Mouse (Mus musculus) left cerebral cortex, adult 11 months (tissue): ENCODE data around the gene Nlgn1.

Experiments used
- DNase-seq: peaks from one replicate; pipeline ENCODE4 v3.0.0; 2022; ENCODE audit warnings: low spot score

Nlgn1 gene

GRCm38 (mm10) chr3:26201410-26201809, 130.8 kb downstream of the Nlgn1 start:
- no peak for DNase-seq

GRCm38 (mm10) chr3:26194970-26195369, 137.3 kb downstream of the Nlgn1 start:
- no peak for DNase-seq

- no peak for DNase-seq
These were observed 151.2 kb downstream of the Nlgn1 start for GRCm38 (mm10) chr3:26181013-26181412.

- DNase-seq = no peak
These were observed 156.9 kb downstream of the Nlgn1 start for GRCm38 (mm10) chr3:26175371-26175770.

DNA sequence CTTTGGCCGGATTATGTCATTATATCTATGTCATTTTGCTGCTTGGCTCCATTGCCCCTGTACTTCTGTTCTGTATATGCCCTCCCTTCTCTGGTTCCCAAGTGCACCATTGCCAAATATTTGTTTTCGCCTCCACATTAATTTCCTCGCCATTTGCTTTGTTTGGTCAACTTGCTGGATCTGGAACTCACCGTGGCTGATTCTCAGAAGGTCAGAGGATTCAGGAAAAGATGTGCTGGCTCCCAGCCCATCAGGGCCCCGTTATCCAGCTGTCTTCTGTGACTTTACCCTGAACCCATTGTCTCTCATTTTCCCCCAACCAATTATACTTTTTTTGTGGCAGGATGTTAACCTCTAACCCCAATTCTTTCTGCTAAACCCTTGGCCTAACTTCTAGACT, 158.0 kb downstream of the Nlgn1 start:
- no peak for DNase-seq

- DNase-seq = no peak
These were observed 158.6 kb downstream of the Nlgn1 start for GRCm38 (mm10) chr3:26173613-26174012.

GRCm38 (mm10) chr3:26166711-26167110, 165.5 kb downstream of the Nlgn1 start:
- DNase-seq = no peak

DNA sequence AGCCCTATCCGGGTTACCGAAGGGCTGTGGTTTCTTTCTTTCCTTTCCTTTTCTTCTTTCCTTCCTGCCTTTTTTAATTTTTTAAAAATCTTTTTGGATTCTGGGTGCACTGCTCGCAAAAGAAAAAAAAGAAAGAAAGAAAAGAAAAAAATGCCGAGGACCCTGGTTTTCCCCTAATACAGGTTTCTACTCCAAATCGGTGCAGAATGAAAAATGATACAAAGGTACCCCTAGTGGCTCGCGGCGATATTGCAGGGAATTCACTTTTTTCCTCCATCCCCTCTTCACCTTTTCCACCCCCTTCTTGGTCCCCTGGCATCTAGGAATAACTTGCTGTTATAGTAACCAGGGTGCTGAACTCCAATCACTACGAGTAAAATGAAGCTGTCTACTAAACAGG, 178.5 kb downstream of the Nlgn1 start:
- peak; percentile 53 for DNase-seq

DNA sequence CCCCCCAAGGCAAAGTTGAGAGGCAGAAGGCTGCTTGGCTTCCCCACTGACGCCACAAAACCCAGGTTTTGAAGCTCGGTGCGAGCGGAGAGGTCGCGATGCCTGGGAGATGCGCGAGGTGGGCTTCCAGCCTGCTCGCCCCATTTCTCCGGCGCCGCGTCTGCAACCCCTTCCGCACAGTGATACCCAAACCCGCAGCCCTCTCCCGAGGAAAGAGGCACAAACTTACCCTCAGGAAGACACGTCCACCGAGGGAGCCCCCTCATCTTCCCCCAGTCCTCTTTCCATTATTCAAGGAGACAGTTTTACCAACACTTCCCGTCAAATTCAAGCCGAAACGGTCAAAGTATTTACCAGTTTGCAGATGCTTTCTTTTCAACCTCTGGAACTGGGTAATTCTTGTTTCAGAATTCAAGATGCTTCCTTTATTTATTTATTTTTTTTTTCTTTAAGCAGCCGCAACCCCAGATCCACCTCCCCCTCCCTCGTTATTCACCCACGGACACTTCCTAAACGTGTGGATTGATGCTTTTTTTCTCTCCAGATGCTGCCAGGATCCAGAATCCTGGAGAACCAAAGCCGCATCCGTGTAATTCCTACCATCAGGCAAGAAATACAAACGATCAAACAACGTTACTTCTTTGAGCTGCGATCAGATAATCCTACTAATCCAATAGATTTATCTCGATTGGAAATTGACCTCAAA, 179.1 kb downstream of the Nlgn1 start:
- DNase-seq = no peak

DNA sequence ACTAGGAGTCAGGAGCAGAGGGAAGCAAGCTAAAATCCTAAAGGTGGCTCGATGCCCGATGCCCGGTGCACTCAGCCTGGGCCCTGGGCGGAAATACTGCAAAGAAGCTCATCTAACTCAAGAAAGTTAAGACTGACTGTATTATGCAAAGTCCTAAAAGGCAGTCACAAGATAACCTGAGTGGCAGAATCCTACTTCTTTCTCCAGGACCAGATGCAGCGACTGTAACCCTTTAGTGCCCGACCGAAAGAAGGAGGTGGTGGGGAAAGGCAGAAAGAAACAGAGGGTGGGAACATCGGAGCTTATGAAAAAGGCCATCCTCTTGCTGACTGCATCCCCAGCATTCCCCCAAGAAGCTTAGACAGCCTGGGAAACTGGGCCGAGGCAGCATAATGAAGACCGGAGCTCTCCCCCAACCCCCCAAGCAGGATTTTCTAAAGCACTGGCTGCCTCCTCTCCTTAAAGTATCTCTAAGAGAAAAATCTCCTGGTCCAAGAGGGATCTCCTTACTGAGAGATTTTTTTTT, 179.7 kb downstream of the Nlgn1 start:
- no peak for DNase-seq

- DNase-seq = no peak
These were observed 180.8 kb downstream of the Nlgn1 start for GRCm38 (mm10) chr3:26151351-26152020.

- no peak for DNase-seq
These were observed 186.1 kb downstream of the Nlgn1 start for GRCm38 (mm10) chr3:26146174-26146573.

- DNase-seq = no peak
These were observed 186.8 kb downstream of the Nlgn1 start for GRCm38 (mm10) chr3:26145441-26145840.

GRCm38 (mm10) chr3:26141590-26141989, 190.7 kb downstream of the Nlgn1 start:
- no peak for DNase-seq

DNA sequence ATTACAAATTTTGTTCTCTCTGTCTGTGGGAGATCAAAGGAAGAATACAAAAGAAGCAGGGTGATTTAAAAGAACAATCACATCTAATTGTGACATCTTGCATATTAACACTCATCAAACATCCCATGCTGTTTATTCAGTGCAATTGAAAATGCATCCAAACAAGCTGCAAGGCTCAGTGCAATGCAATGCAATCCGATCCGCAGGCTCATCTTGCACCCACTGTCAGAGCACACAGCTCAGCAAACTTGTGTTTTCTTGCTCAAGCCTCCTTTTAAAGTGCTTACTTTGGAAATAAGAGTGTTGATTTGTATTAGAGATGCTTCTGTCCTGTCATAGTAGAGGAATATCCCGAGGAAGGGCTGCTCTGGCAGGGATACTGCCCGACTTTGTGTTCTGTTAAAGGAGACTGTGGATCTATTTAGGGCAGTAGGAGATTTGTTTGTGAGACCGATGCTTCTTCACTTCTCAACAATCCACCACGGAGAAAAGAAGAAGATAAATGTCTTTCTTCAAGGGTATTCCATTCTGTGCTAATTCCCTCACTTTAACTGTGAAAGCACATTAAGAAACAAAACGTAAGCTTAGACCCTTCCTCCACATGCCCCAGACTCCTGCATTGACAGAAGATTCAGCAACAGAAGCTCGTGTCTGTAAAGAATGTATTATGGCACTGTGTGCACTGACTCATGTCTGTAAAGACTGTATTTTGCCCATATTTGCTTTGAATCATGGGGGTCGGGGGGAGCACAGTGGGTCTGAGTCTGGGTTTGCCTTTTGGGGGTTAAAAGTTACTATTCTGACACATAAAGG, 197.2 kb downstream of the Nlgn1 start:
- DNase-seq = no peak

DNA sequence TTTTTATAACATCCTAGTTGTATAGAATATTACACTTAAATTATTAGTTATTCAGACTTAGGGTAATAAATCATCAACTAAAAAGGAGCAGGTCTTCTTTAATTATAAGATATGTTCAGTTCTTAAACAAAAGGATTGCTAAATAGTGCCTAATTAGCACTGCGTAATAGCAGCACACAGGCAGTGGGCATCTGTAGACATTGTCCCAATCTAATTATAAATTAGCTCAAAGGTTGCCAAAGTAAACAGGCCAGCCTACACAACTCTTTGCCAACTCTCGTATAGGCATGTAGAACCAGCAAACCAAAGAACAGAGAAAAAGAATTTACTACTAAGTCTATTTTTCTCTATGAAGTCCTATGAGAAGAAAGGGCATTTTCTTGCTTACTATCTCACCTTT, 201.3 kb downstream of the Nlgn1 start:
- DNase-seq = no peak

DNA sequence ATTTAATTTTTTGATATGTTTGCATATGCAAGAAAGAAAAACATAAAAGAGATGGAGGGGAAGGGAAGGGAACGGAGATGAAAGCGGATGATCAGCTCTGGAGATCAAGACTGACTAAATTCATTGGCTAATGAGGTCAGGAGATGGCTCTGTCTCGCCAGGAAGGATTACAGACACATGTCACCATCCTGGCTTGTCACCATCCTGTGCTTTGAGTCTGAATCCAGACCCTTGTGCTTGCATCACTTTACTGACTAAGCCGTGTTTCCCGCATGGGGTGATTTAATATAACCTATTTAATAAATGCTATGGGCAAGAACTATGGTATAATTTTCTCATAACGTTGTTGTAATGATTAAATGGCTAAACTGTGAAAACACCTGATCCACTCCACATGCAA, 202.8 kb downstream of the Nlgn1 start:
- DNase-seq = no peak

DNA sequence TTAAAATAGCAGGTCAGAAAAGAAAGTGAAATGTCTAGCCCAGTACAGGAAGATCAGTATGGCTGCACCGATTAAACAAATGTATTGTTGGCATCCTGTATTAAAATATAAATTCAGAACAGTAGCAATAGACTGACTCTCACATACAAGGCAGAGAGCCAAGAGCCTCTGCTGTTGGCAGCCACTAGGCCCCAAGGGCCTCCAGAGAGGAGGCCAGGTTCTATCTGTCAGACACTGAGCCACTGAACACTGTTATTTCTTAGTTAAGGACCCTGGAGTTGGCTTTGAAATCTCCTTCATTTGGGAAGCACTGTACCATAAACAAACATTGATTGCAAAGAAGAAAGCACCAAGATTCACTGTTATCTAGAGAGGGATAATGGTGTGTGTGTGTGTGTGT, 215.2 kb downstream of the Nlgn1 start:
- no peak for DNase-seq

DNA sequence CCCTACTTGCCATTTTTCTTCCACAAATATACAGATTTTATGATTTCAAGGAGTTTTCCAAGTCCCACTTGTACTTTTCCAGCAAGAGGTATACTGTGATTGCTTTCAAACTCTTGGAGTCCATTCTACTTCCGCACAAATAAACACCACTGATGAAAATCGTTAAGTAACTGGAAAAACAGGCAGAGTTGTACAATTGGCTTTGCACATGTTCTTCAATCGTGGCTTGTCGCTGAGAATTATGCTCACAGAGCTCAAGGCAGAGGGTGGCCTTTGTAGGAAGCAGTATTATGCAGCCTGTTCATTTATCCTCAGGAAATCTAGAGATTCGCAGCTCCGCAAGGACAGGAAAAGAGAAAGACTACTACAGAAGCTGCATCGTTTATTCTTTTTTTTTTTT, 225.9 kb downstream of the Nlgn1 start:
- DNase-seq = no peak

GRCm38 (mm10) chr3:26105528-26105927, 226.7 kb downstream of the Nlgn1 start:
- DNase-seq = no peak

- no peak for DNase-seq
These were observed 230.0 kb downstream of the Nlgn1 start for GRCm38 (mm10) chr3:26102271-26102670.

GRCm38 (mm10) chr3:26095551-26095950, 236.7 kb downstream of the Nlgn1 start:
- no peak for DNase-seq

DNA sequence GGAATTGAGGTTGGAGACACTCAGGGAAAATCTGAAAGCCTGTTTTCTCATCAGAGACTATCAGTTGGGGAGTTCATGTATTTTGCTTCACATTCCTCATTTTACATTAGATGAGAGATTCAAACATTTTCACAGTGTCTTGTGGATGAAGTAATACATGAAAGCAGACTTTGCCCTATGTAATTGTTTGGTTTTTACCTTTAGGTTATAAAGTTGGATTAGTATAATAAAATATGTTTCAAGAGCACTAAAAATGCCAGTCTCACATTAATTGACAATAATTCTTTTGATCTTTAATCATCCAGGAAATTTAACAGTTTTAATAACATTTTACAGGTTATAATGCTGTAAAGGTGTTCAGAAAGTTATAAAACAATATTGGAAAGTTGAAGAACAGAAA, 262.9 kb downstream of the Nlgn1 start:
- DNase-seq = no peak
